Mouse (Mus musculus) heart, embryonic 15.5 days (tissue): Measurements from ENCODE around the gene Mup3. TPM values are rescaled to one million over a fixed set of nuclear protein-coding genes. Genes with fewer than 3 reads are reported as not detected.
"Not testable (repeated sequence)": the region's sequence is repeated elsewhere in the genome, so short reads cannot be mapped to it uniquely, and the experiment has no call there.

ENCODE experiments used
- ATAC-seq: fragments of 200-750 bp; cut with Nextera tagmentation; replicated peaks from 2 replicates; pipeline ENCODE4 v1.8.0; 2017; ENCODE audit warnings: low read depth, moderate TSS enrichment; ENCODE audit not compliant: insufficient number of reproducible peaks, insufficient read depth, low FRiP score
- H3K27ac ChIP-seq: fragments of 300-500 bp; sonication (generic); 2 replicates; pipeline ENCODE4 v1.5.1; 2015; ENCODE audit warnings: mild to moderate bottlenecking, inconsistent platforms
- H3K27me3 ChIP-seq: fragments of 300-500 bp; sonication (generic); 2 replicates; pipeline ENCODE4 v1.6.1; 2015; ENCODE audit warnings: inconsistent platforms
- H3K36me3 ChIP-seq: fragments of 300-500 bp; sonication (generic); 2 replicates; pipeline ENCODE4 v1.6.1; 2015; ENCODE audit warnings: mild to moderate bottlenecking, inconsistent platforms
- H3K4me1 ChIP-seq: fragments of 300-500 bp; sonication (generic); replicated peaks from 2 replicates; pipeline ENCODE4 v1.6.1; 2015; ENCODE audit warnings: inconsistent platforms
- H3K4me2 ChIP-seq: fragments of 300-500 bp; sonication (generic); 2 replicates; pipeline ENCODE4 v1.6.1; 2015; ENCODE audit warnings: inconsistent platforms, mild to moderate bottlenecking, moderate library complexity
- H3K4me3 ChIP-seq: fragments of 300-500 bp; sonication (generic); 2 replicates; pipeline ENCODE4 v1.5.1; 2015; ENCODE audit warnings: mild to moderate bottlenecking, inconsistent platforms
- H3K9ac ChIP-seq: fragments of 300-500 bp; sonication (generic); 2 replicates; pipeline ENCODE4 v1.6.1; 2015; ENCODE audit warnings: mild to moderate bottlenecking, inconsistent platforms
- H3K9me3 ChIP-seq: fragments of 300-500 bp; sonication (generic); replicated peaks from 2 replicates; pipeline ENCODE4 v1.6.1; 2016; ENCODE audit warnings: inconsistent platforms
- WGBS: fragments of 180-500 bp; shearing (Covaris S2); methylation state at CpG from one replicate; pipeline ENCODE4 v1.1.7; 2015; ENCODE audit warnings: mixed read lengths; 5-methylcytosine and 5-hydroxymethylcytosine counted together
- polyA plus RNA-seq: library from polyadenylated mRNA; unstranded; fragments of >200 nt; fragmentation: Nextera tagmentation; extraction: Ambion mirVana; gene quantifications from 2 replicates; pipeline ENCODE4 v1.2.1, GENCODE M21; 2015

The Mup3 gene
- polyA plus RNA-seq = not detected in 2 replicates

- Histone ChIP-seq H3K9me3 (no peaks in the 10 kb centered on the region), H3K4me2 (no peak within 1 kb of the TSS), H3K36me3 (no peaks in the 10 kb centered on the region), H3K9ac (no peak within 1 kb of the TSS), H3K4me1 (no peaks in the 10 kb centered on the region), H3K4me3 (no peak within 1 kb of the TSS), H3K27me3 (no peaks in the 10 kb centered on the region), H3K27ac (no peak within 1 kb of the TSS)
- WGBS = 61% methylated on average over 2 of the region's 2 CpGs
- no peak for ATAC-seq
Measured at GRCm38 (mm10) chr4:62087241-62087640, at the start of gene Mup3. TSS of gene Mup3 (minus strand) at chr4:62087342.

DNA sequence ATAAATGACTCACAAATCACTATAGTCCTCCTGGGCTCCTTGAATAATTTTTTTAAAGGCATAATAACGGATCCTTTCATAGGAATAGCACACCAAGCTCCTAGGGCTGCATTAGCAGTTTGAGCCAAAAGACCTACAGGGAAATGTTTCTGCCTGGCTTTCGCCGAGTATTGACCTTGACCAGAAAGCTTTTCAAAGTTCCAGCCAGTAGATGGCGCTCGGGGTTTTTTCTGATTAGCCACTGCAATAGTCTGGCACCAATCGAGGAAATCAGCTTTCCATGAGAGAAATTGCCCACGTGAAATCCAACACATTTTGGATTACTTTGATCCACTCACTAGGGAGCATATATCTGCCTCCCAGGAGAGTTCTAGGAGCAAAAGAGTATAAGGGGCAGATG lies 46.6 kb upstream of the Mup3 start:
- 55% methylated on average over 7 of the region's 7 CpGs for WGBS
- no peak overlapping the region for H3K4me2 ChIP-seq
- H3K36me3 ChIP-seq = no peaks in the 10 kb centered on the region
- H3K9ac ChIP-seq = no peak overlapping the region
- ATAC-seq = no peak
- H3K27me3 ChIP-seq = no peaks in the 10 kb centered on the region
- H3K4me3 ChIP-seq = no peak overlapping the region
- H3K27ac ChIP-seq = no peak overlapping the region
- no peaks in the 10 kb centered on the region for H3K4me1 ChIP-seq
- peaks cover 4% of the 10 kb centered on the region; the same call in 1 of the 2 replicates for H3K9me3 ChIP-seq

DNA sequence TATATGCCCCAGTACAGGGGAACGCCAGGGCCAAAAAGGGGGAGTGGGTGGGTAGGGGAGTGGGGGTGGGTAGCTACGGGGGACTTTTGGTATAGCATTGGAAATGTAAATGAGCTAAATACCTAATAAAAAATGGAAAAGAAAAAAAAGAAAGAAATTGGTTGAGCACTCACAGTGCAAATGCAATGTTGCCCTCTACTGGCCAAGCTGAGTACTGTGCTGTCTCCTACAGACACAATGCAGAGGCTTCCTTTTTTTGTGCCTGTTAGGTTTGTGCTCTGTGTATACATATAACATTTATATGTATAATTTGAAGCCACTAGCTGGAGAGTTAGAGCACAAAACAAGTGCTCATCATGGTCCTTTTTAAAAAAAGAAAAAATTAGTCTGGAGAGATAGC lies 16.2 kb upstream of the Mup3 start:
- not testable (repeated sequence) for H3K4me3 ChIP-seq, ATAC-seq, H3K4me2 ChIP-seq, H3K9ac ChIP-seq, H3K36me3 ChIP-seq, H3K27ac ChIP-seq, H3K27me3 ChIP-seq, H3K9me3 ChIP-seq, H3K4me1 ChIP-seq
- 64% methylated on average over 2 of the region's 2 CpGs for WGBS

- Histone ChIP-seq H3K4me2 (no peak overlapping the region), H3K27me3 (no peaks in the 10 kb centered on the region), H3K4me1 (no peaks in the 10 kb centered on the region), H3K27ac (no peak overlapping the region), H3K4me3 (no peak overlapping the region), H3K9ac (no peak overlapping the region), H3K9me3 (no peaks in the 10 kb centered on the region), H3K36me3 (no peaks in the 10 kb centered on the region)
- no peak for ATAC-seq
- 71% methylated on average over 2 of the region's 2 CpGs for WGBS
Measured at GRCm38 (mm10) chr4:62087953-62088352, 811 bp upstream of the Mup3 start.

DNA sequence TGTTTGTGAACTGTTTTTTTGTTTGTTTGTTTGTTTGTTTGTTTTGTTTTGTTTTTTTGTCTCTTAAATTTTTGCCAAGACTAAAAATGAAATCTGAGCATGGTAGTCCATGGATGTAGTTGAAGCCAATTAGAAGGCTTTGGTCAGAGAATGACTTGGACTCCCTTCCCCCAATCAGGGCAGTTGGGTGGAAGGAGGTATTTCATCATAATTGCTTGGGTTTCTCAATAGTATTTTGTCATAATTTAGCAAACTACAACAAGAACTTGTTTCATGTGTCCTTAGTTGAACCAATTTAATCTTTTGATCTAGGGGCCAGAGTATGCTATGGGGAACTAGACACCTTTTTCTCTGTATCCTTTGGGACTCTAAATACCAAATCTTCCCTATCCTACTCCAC lies 4.4 kb downstream of the Mup3 start:
- no peaks in the 10 kb centered on the region for H3K27me3 ChIP-seq
- no peaks in the 10 kb centered on the region for H3K36me3 ChIP-seq
- H3K9me3 ChIP-seq = no peaks in the 10 kb centered on the region
- H3K27ac ChIP-seq = no peak overlapping the region
- ATAC-seq = no peak
- no peak overlapping the region for H3K4me3 ChIP-seq
- no peak overlapping the region for H3K9ac ChIP-seq
- no peak overlapping the region for H3K4me2 ChIP-seq
- no peaks in the 10 kb centered on the region for H3K4me1 ChIP-seq

DNA sequence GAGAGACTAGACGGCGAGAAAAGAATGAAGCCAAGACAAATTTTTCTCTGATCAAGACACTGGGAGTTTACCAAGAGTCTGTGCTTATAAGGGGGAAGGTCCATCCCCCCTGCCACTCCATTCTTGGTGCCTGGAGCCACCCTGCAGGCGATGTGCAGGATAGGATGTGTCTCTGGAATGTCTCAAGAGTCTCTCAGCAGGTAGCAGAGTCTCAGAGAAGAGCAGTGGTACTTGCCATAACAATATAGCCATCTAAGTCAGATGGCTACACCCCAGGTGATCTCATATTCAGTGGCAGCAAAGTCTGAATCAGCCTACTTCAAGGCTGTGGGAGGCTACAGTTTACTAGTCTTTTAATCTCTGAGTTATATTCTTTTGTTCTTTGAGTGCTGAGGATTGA lies 12.0 kb downstream of the Mup3 start:
- no peaks in the 10 kb centered on the region for H3K36me3 ChIP-seq
- no peaks in the 10 kb centered on the region for H3K4me1 ChIP-seq
- no peaks in the 10 kb centered on the region for H3K9me3 ChIP-seq
- H3K9ac ChIP-seq = no peak overlapping the region
- H3K27ac ChIP-seq = no peak overlapping the region
- 69% methylated on average over 3 of the region's 3 CpGs for WGBS
- no peaks in the 10 kb centered on the region for H3K27me3 ChIP-seq
- no peak overlapping the region for H3K4me2 ChIP-seq
- H3K4me3 ChIP-seq = no peak overlapping the region
- ATAC-seq = no peak

DNA sequence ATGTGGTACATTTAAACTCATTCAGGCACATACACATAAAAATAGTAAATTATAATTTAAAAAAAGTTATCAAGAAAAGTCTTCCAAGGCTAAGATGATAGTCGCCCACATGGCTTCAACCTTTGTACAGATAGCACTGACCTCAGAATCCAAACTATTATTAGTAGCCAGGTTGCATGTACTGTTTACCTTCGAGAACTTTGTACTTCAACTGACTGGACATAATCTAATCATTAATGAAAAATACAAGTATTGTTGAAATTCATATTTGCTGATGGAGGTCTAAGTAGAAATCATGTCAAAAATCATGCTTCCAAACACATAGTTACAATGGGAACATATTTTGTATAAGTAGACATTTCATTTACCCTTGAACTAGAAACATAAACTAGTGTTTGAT lies 32.4 kb downstream of the Mup3 start:
- ATAC-seq, H3K9me3 ChIP-seq, H3K36me3 ChIP-seq, H3K9ac ChIP-seq, H3K4me1 ChIP-seq, H3K27me3 ChIP-seq, H3K27ac ChIP-seq, H3K4me2 ChIP-seq, H3K4me3 ChIP-seq: not testable (repeated sequence)
- 70% methylated on average over 2 of the region's 2 CpGs for WGBS

DNA sequence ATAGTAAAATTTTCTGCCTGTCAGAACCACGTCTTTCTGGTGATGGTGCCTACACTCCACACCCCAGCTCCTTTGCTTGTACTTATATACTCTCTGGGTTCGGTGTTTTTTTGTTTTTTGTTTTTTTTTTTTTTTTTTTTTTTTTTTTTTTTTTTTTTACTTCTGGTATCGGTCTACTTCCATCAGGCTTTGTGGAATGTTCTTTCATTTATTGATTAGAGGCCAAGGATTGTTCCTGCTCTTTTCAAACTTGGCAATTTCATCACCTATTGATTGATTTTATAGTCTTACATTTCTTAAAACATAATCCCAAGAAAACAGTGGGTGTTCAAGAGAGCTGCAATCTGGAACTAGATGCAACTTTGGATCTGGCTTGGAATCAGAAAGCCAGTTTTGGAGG lies 33.1 kb downstream of the Mup3 start, which contains the start of gene Mup20:
TSS of gene Mup20 (minus strand) at position 101 of the 400 bp plus-strand sequence.
- not testable (repeated sequence) for H3K4me1 ChIP-seq, H3K27ac ChIP-seq, ATAC-seq, H3K36me3 ChIP-seq, H3K9me3 ChIP-seq, H3K9ac ChIP-seq, H3K4me2 ChIP-seq, H3K27me3 ChIP-seq, H3K4me3 ChIP-seq
- 50% methylated on average over 3 of the region's 3 CpGs for WGBS

Other genes starting within 250 kb of the Mup3 start
- not detected in 2 replicates for gene Mup20, start 33.2 kb downstream of the Mup3 start, polyA plus RNA-seq
- not detected in 2 replicates for gene Mup21, start 63.5 kb upstream of the Mup3 start, polyA plus RNA-seq
- gene Zfp37, start 143.7 kb upstream of the Mup3 start, polyA plus RNA-seq = 5.3 and 6.0 TPM in 2 replicates
- gene Slc31a2, start 175.2 kb upstream of the Mup3 start, polyA plus RNA-seq = 22.2 and 27.3 TPM in 2 replicates